Mouse (Mus musculus) CH12.LX (cell line): ENCODE measurements around the gene Ddah1.

ENCODE experiments used
- CHD1 ChIP-seq: IDR thresholded peaks from 2 replicates; pipeline ENCODE4 v1.6.1; 2012; ENCODE audit warnings: low read depth, low read length, improper control_type of control experiment, inconsistent platforms
- CHD2 ChIP-seq: IDR thresholded peaks from 2 replicates; pipeline ENCODE4 v1.6.1; 2011; ENCODE audit warnings: low read length, improper control_type of control experiment
- CTCF ChIP-seq, 2 experiments: IDR thresholded peaks in 1 of 2; conservative IDR thresholded peaks in 1 of 2; 2 replicates each; pipeline ENCODE4 v1.5.1; 2011 to 2012; ENCODE audit warnings: low read depth in 2 of 2, low read length in 2 of 2, improper control_type of control experiment in 1 of 2, inconsistent platforms in 1 of 2, mild to moderate bottlenecking in 1 of 2, moderate library complexity in 1 of 2
- EP300 ChIP-seq: IDR thresholded peaks from 2 replicates; pipeline ENCODE4 v1.6.1; 2011; ENCODE audit warnings: low read length, improper control_type of control experiment
- ETS1 ChIP-seq: conservative IDR thresholded peaks from 2 replicates; pipeline ENCODE4 v1.6.1; 2012; ENCODE audit warnings: low read depth, mild to moderate bottlenecking, inconsistent platforms, low read length, improper control_type of control experiment, moderate library complexity
- UBTF ChIP-seq: IDR thresholded peaks from 2 replicates; pipeline ENCODE4 v1.6.1; 2012; ENCODE audit warnings: low read depth, mild to moderate bottlenecking, inconsistent platforms, low read length, improper control_type of control experiment, moderate library complexity
- USF1 ChIP-seq: IDR thresholded peaks from 2 replicates; pipeline ENCODE4 v1.6.1; 2014; ENCODE audit warnings: low read depth, mild to moderate bottlenecking, inconsistent platforms, low read length, improper control_type of control experiment
- ZC3H11A ChIP-seq: IDR thresholded peaks from 2 replicates; pipeline ENCODE4 v1.6.1; 2012; ENCODE audit warnings: low read depth, mild to moderate bottlenecking, inconsistent platforms, low read length, improper control_type of control experiment
- ZKSCAN1 ChIP-seq: IDR thresholded peaks from 2 replicates; pipeline ENCODE4 v1.6.1; 2012; ENCODE audit warnings: low read depth, inconsistent platforms, low read length, improper control_type of control experiment, borderline replicate concordance

- TF ChIP-seq CTCF (conservative IDR thresholded peaks at IDR 0.05 in 1 of 2, IDR thresholded peaks at IDR 0.05 in 1 of 2; ENCODE audit: low read depth in 2 of 2, low read length in 2 of 2) (no peak), CHD2 (no peak), ZC3H11A (no peak), ZKSCAN1 (no peak), EP300 (no peak), USF1 (no peak), CHD1 (no peak), ETS1 (no peak), UBTF (no peak)
Observed at GRCm38 (mm10) chr3:145827191-145828045, 68.9 kb downstream of the Ddah1 start.
